Mouse (Mus musculus): ENCODE measurements at regions not wholly inside any gene's neighbourhood (a gene's known extent, or its start where the extent isn't known, plus 50 kb on each side); places are given as distances from the start of the nearest gene placed in this dataset.

GRCm38 (mm10) chr12:109949231-109949965 is 329.5 kb upstream of the Dio3 start:
- TF ChIP-seq CTCF (IDR thresholded peaks at IDR 0.05; ENCODE audit: extremely low read depth, insufficient read depth, low read length) (no peak), POLR2A (IDR thresholded peaks at IDR 0.05; ENCODE audit: extremely low read depth, insufficient read depth, low read length) (no peak)

Data from cortical plate, adult 2 months (tissue).